Mouse (Mus musculus) layer of hippocampus, postnatal 25 days (tissue): ENCODE data around the gene Ppil1. TPM values are rescaled to one million over a fixed set of nuclear protein-coding genes. Genes with fewer than 3 reads are reported as not detected.

ENCODE experiments used
- DNase-seq, 2 experiments: peaks; one replicate each; pipeline ENCODE4 v3.0.0; 2022; ENCODE audit warnings: mixed read lengths in 2 of 2, low spot score in 1 of 2; ENCODE audit errors: extremely low spot score in 1 of 2
- total RNA-seq, 2 experiments: library from RNA; stranded (reverse); gene quantifications; 2 replicates each; pipeline ENCODE4 v1.2.3; 2021

The Ppil1 gene
- total RNA-seq, 2 experiments from 2014 or later, result 17.7 to 19.6 TPM

GRCm38 (mm10) chr17:29211836-29212235, 52.1 kb downstream of the Ppil1 start:
- DNase-seq, result no peak

- no peak for DNase-seq
These were observed 53.9 kb downstream of the Ppil1 start for GRCm38 (mm10) chr17:29210037-29210436.

DNA sequence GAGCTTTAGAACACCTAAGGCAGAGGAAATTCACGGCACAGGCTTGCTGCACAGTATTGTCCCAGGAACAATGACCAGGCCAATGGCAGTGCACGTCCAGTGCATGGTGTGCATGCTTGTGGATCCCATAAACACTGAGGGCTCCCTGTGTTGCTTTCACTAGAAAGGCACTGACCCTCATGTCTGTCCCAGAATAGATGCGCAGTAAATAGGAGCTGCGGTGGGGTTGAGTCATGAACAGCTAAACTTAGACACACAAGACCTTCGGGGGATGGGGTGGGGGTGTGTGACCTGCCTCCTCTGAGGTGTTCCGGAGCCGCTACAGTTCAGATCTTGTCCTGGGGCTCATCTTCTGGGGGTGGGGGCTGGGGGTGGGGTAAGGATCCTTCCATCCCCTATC, 57.9 kb downstream of the Ppil1 start:
- no peak for DNase-seq

- DNase-seq, result no peak
These were observed 61.4 kb downstream of the Ppil1 start for GRCm38 (mm10) chr17:29202604-29203003.

Other genes starting within 250 kb of the Ppil1 start
- 100 to 1,000 TPM; 125 to 140 TPM for gene Srsf3, start 231.6 kb downstream of the Ppil1 start, total RNA-seq
- gene Cdkn1a, start 173.2 kb downstream of the Ppil1 start, total RNA-seq, result 10 to 100 TPM in 1 of 2 experiments, 1 to 10 TPM in 1; 7.1 to 13.9 TPM
- under 1 TPM in 1 of 2 experiments, not detected in 1; 0.07 TPM for gene Rab44, start 150.0 kb downstream of the Ppil1 start, total RNA-seq
- gene Cpne5, start 26.0 kb downstream of the Ppil1 start, total RNA-seq, result 10 to 100 TPM; 37.7 to 41.8 TPM
- 10 to 100 TPM; 96.8 to 96.9 TPM for gene BC004004, start 4.6 kb upstream of the Ppil1 start, total RNA-seq
- gene Pi16, start 53.5 kb upstream of the Ppil1 start, total RNA-seq, result 1 to 10 TPM in 1 of 2 experiments, under 1 TPM in 1; 0.98 to 1.5 TPM
- gene Mtch1, start 83.7 kb upstream of the Ppil1 start, total RNA-seq, result 100 to 1,000 TPM; 556 to 630 TPM
- 1 to 10 TPM; 5.6 to 8.2 TPM for gene Fgd2, start 96.7 kb upstream of the Ppil1 start, total RNA-seq
- 1 to 10 TPM; 2.7 to 3.7 TPM for gene Pim1, start 226.6 kb upstream of the Ppil1 start, total RNA-seq